Mouse (Mus musculus): ENCODE results near the gene Atg16l1.

DNA sequence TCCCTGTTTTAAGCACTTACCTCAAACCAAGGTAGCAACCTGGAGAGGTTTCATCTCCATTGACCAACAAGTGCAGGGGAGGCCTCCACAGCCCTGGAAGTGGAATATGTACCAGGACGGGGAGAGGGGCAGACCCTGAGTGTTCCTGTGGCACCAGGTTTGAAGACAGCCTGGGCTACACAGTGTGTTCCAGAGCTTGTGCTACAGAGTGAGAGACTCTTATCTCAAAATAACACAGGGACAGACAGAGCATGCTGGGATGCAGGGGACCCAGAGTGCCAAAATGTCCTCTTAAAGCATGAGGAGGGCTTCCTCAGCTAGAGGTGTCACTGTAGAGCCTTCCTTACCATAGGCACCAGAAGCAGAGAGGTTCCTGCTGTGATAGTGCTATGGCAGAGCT lies 52.1 kb downstream of the Atg16l1 start:
- TF ChIP-seq CTCF (IDR thresholded peaks at IDR 0.05; ENCODE audit: extremely low read depth, insufficient read depth, insufficient read length, insufficient replicate concordance) (no peak), POLR2A (IDR thresholded peaks at IDR 0.05; ENCODE audit: low read depth, low read length) (no peak)
